Mouse (Mus musculus): ENCODE measurements around the gene Hoxc9.

Hoxc9 gene

DNA sequence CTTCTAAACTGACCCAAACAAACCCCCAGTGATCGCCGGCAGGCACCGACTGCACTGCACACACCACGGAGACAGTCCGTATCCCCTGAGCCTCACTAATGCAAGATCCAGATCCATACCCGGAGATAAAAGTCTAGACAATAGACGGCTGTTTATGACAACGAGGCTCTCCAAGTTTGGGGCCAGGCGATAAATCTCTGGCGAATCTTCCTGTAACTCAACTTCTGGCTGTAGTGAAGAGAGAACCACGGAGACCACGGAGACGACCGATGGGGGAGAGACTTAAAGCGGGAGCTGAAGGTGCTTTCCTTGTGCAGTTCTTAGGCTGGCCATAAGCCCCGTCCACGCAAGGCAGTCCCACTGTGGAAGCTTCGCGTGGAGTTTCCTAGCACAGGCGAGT is 26.5 kb upstream of the Hoxc9 start:
- ChIA-PET CTCF (interaction anchor here (0.6 to 1.4 kb wide), 10 partner anchors 17 to 334 kb away, joined by 3 to 5 read pairs (median 3); partner anchors contain the start of genes Hoxc10 (in 1 of the 4) and Hoxc13 (in 1 of the 4)), POLR2A (interaction anchor here in 3 of 4 experiments (0.6 to 6.6 kb wide), 20 partner anchors 9 to 584 kb away, joined by 3 to 71 read pairs (median 4); no protein-coding TSS in a partner anchor)

DNA sequence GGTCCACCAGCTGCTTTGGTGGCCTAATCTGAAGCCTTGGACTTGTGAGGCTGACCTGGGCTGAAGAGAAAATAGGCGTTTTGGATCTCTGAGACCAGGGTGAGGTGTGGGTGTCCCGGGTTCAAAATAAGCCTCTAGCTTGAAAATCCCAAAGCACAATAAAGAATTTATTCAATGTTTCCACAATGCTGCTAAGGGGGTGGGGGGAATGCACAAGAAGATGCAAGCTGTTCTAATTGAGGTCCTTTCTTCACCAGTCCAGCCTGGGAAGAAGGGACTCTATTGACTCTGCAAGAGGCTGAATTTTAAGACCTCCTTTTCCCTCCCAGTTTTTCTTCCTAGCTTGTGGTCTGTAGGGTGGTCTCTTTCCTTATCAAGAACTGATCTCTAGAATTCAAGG is 25.4 kb upstream of the Hoxc9 start:
- CTCF ChIA-PET: interaction anchor here (0.6 to 1.3 kb wide), 13 partner anchors 8 to 233 kb away, joined by 3 to 10 read pairs (median 3); partner anchors contain the start of genes Hoxc10 (in 1 of the 4) and Hoxc5 (in 1 of the 4)
- POLR2A ChIA-PET: interaction anchor here in 3 of 4 experiments (0.6 to 6.6 kb wide), 13 partner anchors 8 to 214 kb away, joined by 3 to 71 read pairs (median 4); no protein-coding TSS in a partner anchor

DNA sequence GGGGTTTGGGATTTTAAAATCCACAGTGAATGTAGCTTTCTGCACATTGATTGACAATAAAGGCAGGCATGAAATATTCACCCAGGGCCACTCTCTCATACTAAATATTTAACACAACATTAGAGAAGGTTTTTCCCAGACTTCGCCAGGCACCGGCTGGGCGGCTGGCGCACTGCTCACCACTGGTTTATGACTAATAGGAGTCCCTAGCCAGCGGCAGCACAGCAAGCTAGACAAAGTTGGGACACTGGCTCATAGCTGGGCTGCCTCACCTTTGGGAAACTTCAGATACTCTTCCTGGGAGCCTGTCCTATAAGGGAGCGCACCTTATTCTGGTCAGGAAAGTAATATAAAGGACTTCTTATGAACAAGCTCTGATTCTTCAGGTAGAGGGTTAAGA is 22.7 kb upstream of the Hoxc9 start:
- POLR2A ChIA-PET: interaction anchor here in 3 of 4 experiments (0.7 to 6.6 kb wide), 10 partner anchors 9 to 88 kb away, joined by 3 to 71 read pairs (median 8); partner anchors contain the start of genes Hoxc10 (in 1 of the 3) and Hoxc5 (in 1 of the 3)
- CTCF ChIA-PET: interaction anchor here (0.5 to 2.3 kb wide), 5 partner anchors 13 to 574 kb away, joined by 3 to 15 read pairs (median 5); partner anchors contain the start of genes Hoxc10 (in 1 of the 4) and Hoxc8 (in 1 of the 4)

DNA sequence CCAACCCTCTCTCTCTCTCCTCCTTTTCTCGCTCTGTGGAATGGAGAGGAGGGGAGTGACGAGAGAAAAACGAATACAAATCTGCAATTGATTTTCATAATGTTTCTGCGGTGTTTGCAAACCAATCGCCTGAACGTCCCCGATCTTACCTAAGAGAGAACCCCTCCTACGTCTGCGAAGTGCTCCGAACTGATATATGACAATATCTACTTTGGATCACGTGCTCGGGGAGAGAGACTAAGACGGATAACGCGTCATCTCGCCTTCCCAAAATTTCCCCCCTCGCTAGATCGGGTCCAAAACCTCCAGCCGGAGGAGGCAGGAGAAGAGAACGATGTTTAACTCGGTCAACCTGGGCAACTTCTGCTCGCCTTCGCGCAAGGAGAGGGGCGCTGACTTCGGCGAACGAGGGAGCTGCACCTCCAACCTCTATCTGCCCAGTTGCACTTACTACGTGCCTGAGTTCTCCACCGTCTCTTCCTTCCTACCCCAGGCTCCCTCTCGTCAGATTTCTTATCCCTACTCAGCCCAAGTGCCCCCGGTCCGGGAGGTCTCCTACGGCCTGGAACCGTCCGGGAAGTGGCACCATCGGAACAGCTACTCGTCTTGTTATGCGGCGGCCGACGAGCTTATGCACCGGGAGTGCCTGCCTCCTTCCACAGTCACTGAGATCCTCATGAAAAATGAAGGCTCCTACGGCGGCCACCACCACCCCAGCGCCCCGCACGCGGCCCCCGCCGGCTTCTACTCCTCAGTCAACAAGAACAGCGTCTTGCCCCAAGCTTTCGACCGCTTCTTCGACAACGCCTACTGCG is 21.8 kb upstream of the Hoxc9 start, which contains the start of gene Hoxc11:
Gene Hoxc11 (plus strand): TSS at position 236 of the 815 bp plus-strand sequence.
- ChIA-PET CTCF (interaction anchor here in 3 of 4 experiments (0.5 to 2.3 kb wide), 9 partner anchors 11 to 262 kb away, joined by 3 to 15 read pairs (median 3); partner anchors contain the start of genes Hoxc10 (in 1 of the 3) and Hoxc8 (in 1 of the 3)), POLR2A (interaction anchor here in 3 of 4 experiments (0.5 to 6.6 kb wide), 19 partner anchors 10 to 285 kb away, joined by 3 to 71 read pairs (median 4); partner anchors contain the start of genes Calcoco1 (in 1 of the 3), Hoxc10 (in 1 of the 3), Hoxc13 (in 1 of the 3) and Hoxc5 (in 1 of the 3))

DNA sequence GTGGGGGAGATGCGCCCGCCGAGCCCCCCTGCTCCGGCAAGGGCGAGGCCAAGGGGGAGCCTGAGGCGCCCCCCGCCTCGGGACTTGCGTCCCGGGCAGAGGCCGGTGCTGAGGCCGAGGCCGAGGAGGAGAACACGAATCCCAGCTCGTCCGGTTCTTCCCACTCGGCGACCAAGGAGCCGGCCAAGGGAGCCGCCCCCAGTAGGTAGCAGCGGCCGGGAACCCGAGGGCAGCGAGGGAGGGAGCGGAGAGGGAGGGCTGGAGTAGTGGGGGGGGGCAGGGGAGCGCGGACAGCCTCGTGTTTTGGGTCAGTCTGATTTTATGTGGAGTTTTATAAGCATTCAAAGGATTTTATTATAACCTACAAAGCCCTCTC is 21.2 kb upstream of the Hoxc9 start:
- POLR2A ChIA-PET: interaction anchor here in 3 of 4 experiments (0.5 to 6.2 kb wide), 14 partner anchors 11 to 284 kb away, joined by 3 to 31 read pairs (median 4); partner anchors contain the start of genes Calcoco1 (in 1 of the 3), Hoxc10 (in 1 of the 3), Hoxc13 (in 1 of the 3) and Hoxc5 (in 1 of the 3)
- CTCF ChIA-PET: interaction anchor here in 2 of 4 experiments (0.7 to 2.3 kb wide), 6 partner anchors 11 to 263 kb away, joined by 3 to 13 read pairs (median 3); partner anchors contain the start of gene Hoxc10 (in 1 of the 2)

DNA sequence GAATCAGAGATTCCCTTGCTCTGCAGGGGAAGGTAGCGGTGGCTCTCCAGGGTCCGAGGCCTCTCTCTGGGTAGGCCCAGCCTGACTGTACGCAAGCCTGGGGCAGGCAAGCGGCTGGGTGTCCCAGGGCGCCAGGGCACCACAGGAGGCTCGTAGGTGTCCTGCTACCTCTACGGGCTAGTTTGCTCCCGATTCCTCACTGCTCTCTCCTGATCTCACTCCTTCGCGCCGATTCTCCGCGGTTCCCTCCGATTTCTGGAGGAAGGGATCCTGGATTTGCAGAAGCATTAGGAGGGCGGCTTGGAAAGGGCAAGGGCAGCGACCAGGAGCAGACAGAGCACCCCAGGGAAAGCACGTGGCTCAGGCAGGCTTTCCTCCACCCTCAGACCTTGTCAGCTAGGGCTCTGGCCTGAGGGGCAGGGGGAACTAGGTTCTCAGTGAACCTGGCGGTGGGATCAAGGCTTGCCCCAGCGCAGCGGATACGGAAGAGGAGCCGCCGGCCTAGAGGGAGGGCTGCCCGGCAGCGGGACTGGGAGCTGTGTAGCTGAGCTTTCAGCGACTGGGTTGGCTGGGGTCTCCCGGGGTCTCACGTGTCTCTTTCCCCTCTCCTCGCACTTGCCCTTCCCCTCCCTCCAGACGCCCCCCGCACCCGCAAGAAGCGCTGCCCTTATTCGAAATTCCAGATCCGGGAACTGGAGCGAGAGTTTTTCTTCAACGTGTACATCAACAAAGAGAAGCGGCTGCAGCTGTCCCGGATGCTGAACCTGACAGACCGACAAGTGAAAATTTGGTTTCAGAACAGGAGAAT is 20.2 kb upstream of the Hoxc9 start:
- POLR2A ChIA-PET: interaction anchor here in 3 of 4 experiments (0.7 to 1.2 kb wide), 4 partner anchors 11 to 185 kb away, joined by 3 read pairs; partner anchors contain the start of genes Hoxc10 (in 1 of the 3), Hoxc13 (in 1 of the 3) and Hoxc5 (in 1 of the 3)

DNA sequence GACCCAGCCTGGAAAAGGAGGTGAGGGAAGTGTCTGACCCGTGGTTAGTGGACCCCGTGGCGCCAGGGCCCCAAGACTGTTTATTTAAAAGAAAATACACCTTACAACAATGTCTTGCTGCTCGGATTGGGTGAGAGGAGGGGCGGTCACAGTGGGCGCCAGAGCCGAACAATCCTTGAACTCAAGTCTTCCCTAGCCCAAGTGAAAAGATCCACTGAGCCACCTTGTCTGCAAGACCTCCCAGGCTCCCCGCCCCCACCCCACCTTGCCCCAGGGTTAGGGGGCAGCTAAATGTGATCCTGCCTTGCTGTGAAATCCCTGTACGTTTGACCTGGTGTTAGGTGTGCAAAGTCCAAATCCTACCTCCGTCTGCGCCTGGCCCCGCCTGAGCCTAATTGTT is 19.3 kb upstream of the Hoxc9 start:
- ChIA-PET POLR2A (no interaction called here), CTCF (interaction anchor here in 1 of 4 experiments (1.4 to 2.3 kb wide), 2 partner anchors 10 to 220 kb away, joined by 3 to 6 read pairs; partner anchors contain the start of genes Hoxc10 and Hoxc5)

More for the DNA sequence above, 20.2 kb upstream of the Hoxc9 start:
- CTCF ChIA-PET: interaction anchor here in 1 of 4 experiments (0.8 kb wide), 1 partner anchor 31 kb away, joined by 3 read pairs; no protein-coding TSS in a partner anchor

DNA sequence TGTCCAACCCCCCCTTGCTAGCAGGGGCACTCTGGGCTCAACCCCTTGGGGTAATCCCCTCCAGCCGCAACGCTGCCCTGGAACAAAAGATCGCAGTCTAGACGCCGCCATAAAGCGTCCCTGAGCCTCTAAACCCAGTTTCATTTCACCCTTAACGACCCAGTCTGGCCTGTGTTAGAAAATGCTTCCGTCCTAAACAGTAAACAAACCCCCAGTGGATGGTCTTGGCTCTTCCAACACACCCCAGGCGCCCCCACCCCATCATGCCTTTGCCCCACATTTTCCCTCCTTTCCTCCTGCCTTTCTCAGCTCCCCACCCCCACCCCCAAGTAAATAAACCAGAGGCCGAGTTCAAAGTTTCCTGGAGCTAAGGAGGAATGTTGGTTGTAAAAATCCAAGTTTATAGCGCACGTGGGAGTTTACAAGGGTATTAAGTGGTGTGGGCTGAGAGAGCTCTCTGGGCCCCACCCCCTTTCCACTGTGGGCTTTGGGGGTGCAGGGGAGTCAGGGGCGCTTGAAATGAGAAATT is 16.5 kb upstream of the Hoxc9 start:
- CTCF ChIA-PET: interaction anchor here (0.6 to 1.7 kb wide), 9 partner anchors 9 to 355 kb away, joined by 3 to 11 read pairs (median 4); no protein-coding TSS in a partner anchor
- POLR2A ChIA-PET: interaction anchor here (0.6 to 4.1 kb wide), 14 partner anchors 10 to 153 kb away, joined by 3 to 13 read pairs (median 3); partner anchors contain the start of genes Hoxc13 (in 1 of the 4) and Hoxc8 (in 1 of the 4)

DNA sequence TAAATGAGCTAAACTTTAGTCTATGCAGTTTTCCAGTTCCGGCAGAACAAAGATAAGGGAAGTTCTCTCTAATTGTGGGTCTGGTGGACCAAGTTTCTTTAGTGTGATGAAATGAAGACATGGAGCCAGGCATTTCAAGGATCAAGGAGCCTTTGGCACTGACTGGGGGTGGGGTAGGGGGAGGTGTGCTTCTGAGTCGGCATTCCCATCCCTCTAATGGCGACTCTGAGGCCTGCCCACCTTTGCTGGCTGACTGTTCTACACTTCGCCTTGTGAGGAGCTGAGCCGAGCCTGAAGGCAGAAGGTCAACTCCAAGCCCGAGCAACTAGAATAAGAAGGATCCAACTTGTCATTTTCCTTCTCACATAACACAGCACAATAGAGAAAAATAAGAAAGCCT is 14.5 kb upstream of the Hoxc9 start:
- ChIA-PET POLR2A (interaction anchor here in 2 of 4 experiments (0.6 to 4.1 kb wide), 3 partner anchors 12 to 321 kb away, joined by 5 to 13 read pairs (median 6); no protein-coding TSS in a partner anchor), CTCF (interaction anchor here in 1 of 4 experiments (0.5 kb wide), 1 partner anchor 27 kb away, joined by 6 read pairs; no protein-coding TSS in a partner anchor)

DNA sequence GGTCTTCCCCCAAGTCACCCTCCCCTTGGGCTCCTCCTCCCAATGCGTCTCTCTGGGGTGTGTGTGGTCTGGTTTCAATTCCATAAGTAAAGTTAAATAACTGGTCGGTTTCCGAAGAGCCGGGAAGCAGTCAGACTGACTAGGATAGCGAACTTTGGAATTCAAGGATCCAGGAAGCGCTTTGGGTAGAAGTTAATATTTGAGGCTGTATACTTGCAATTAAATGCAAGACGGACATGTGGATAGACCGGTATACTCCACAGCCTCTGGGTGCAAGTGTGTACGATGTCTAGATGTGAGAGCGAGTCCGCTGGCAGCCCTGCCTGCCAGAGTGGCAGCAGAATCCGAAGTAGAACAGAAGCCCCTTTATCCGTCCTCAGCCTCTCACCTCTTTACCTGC is 13.7 kb upstream of the Hoxc9 start:
- POLR2A ChIA-PET: interaction anchor here in 1 of 4 experiments (4.1 kb wide), 1 partner anchor 13 kb away, joined by 13 read pairs; no protein-coding TSS in a partner anchor
- CTCF ChIA-PET: no interaction called here

DNA sequence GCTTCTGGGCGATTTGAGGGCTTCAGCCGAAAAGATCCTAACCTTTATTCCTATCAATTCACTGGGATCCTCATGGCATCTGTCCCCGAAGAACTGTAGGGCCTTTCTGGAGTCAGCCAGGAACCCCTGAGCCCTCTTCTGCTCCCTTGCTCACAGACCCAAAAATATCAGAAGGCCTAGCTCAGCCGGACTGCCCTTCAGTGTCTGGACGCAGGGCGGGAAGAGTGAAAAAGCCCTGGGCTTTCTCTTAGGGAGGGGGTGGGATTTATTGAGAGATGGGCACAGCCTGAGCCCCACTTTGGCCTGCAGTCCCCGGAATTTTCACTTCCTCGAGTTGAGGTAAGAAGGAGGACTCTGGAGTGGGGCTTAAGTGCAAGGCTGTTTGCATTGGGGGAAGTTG is 13.0 kb upstream of the Hoxc9 start:
- ChIA-PET CTCF (interaction anchor here in 2 of 4 experiments (0.6 to 8.3 kb wide), 13 partner anchors 9 to 378 kb away, joined by 3 to 97 read pairs (median 4); partner anchors contain the start of gene Hoxc8 (in 1 of the 2)), POLR2A (interaction anchor here (0.6 to 2.0 kb wide), 9 partner anchors 9 to 215 kb away, joined by 3 to 7 read pairs (median 3); partner anchors contain the start of genes Hoxc8 (in 1 of the 4) and Hoxc9 (in 1 of the 4))

DNA sequence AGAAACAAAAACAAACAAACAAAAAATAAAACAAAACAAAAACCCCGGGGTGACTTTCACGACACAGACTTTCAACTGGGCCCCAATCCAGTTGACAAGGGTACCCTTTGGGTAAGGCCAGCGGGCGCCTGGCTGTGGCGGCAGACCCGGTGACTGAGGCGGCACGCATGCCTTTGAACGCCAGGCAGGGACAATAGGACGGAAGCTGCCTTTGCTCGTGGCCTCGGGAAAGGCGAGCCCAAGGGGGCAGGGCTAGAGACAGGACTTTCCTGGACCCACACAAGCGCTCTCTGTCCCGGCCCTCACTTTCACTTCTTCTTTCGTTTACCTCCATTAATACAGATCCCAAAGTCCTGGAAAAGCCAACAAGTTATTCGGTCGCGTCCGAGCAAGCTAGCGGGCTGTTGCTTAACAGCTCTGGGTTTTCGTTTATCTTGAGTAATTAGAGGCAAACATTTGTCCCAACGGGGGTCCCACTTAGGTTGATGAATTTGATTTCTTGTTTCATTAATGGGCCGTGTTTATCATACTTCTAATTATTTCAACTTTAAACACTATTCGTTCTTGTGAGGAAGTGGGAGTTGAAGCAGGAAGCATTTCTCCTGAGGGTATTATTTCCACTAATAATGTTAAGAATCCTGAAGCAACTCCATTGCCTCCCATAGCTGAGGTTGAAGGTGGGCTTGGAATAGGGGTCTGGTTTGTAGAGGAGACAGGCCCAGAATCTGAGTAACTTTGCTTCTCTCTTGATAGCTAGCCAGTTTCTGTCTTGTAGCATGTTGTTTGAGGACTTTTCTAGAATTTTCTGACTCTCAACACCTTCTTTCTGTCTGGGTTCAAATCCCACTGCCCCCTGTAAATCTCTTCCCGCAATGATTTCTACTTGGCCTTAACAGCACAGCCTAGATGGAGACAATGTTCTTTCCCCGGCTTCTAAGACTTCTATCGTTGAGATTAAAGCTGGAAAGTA is 12.3 kb upstream of the Hoxc9 start:
- ChIA-PET CTCF (interaction anchor here in 3 of 4 experiments (0.8 to 8.3 kb wide), 13 partner anchors 9 to 377 kb away, joined by 3 to 97 read pairs (median 3); partner anchors contain the start of gene Hoxc8 (in 1 of the 3)), POLR2A (interaction anchor here in 3 of 4 experiments (0.7 to 2.0 kb wide), 8 partner anchors 9 to 207 kb away, joined by 3 to 4 read pairs (median 3); partner anchors contain the start of gene Hoxc9 (in 1 of the 3))

DNA sequence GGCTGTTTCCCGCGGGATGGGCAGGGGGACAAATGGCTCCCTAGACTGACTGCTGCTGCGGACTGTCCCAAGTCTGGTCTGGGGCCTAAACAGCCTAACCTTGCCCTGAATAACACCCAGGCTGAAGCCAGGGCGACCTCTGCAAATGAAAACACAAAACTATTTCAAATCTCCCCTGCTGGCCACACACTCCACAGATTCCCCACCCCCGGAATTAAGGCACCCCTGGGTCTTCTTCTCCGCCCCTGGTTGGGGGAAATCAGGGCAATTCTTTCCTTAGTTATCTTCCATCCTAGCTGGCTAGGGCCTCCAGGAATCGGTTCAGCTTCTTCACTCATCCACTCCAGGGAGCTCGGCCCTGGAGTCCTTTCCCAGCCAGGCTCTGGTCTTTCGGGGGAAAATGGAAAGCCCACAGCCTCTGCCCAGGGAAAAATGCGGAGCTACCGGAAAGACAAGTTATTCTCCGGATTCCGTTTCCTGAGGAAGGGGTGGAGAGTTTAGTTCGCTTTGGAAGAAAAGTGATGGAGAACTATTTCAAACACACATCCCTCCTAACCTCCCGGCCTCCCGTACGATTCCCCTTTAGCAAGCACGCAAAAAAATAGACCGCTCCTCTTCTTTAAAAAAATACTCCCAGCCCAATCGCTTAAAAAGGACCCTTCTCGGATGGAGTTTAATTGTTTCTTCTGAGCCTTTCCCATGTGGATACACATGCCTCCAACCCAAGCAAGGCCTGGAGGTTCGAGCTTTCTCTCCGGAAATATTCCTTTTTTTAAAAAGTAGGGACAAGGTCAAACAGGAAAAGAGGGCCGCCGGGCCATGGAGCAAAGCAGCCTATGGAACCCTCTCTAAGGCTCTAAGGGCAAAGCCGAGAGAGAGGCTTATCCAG is 11.0 kb upstream of the Hoxc9 start:
- CTCF ChIA-PET: interaction anchor here (0.5 to 8.3 kb wide), 27 partner anchors 10 to 349 kb away, joined by 3 to 97 read pairs (median 6); partner anchors contain the start of gene Hoxc11 (in 1 of the 4)
- POLR2A ChIA-PET: interaction anchor here in 3 of 4 experiments (0.8 to 3.3 kb wide), 13 partner anchors 8 to 294 kb away, joined by 3 to 16 read pairs (median 4); partner anchors contain the start of genes Hoxc11 (in 1 of the 3), Hoxc8 (in 1 of the 3) and Hoxc9 (in 1 of the 3)

Data from embryonic stem cell, embryonic (primary cell).